Mouse (Mus musculus): Measurements from ENCODE around the gene Faap100.

DNA sequence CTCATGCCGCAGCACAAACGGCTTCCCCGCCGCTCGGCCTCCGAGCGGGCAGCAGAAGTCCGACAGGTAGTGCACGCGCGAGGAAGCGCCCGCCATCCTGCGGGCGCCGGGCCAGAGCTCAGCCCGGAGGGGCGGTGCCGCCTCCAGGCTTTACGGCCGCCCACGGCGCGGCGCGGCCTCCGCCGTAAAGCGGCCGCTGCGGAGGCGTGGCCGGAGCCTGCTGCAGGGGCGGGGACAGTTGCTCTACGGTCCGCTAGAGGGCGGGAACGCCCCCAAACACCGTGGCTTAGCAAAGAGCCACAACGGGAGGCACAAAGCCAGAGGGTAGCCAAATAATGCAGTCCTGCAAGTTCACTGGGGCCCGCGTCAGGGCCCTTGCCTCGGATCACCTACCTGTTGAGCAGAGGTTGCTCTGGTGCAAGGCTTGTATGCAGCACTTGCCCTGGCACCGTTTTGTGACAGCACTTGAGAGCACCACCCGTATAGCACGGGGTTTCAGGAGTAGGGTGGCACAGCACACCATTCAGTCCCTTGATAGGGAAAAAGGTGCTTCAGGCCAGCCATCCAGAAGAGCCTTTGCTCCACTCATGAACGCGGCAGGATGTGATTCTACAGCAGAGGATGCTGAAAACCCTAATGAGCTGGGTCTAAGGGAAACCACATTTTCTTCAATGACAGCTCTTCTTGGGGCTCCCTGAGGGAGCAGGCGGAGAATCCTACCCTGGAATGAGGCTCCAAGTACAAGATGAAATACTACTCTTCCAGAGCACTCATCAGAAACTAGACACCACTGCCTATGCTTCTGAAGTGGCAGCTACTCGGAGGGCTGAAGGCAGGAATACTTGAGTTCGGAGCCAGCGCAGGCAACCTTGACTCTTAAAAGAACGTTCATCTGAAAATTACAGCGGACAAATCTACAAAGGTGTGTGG, at the start of gene Faap100:
- peak in 1 of 2 experiments; percentile 76; a peak in 2 of 4 replicates for TF ChIP-seq CTCF (conservative IDR thresholded peaks at IDR 0.05 in 1 of 2, IDR thresholded peaks at IDR 0.05 in 1 of 2; ENCODE audit: low read depth in 2 of 2, low read length in 2 of 2)
- TF ChIP-seq ETS1 (conservative IDR thresholded peaks at IDR 0.05; ENCODE audit: low read depth, low read length): no peak
- peak; percentile 97 for TF ChIP-seq POLR2A (IDR thresholded peaks at IDR 0.05; ENCODE audit: low read depth, low read length)
- no peak for TF ChIP-seq CHD1 (IDR thresholded peaks at IDR 0.05; ENCODE audit: low read depth, low read length)
- no peak for TF ChIP-seq UBTF (IDR thresholded peaks at IDR 0.05; ENCODE audit: low read depth, low read length)
- TF ChIP-seq POLR2AphosphoS2 (IDR thresholded peaks at IDR 0.05; ENCODE audit: low read depth, low read length): peak; percentile 95
- TF ChIP-seq GABPA (IDR thresholded peaks at IDR 0.05; ENCODE audit: insufficient replicate concordance, low read depth, low read length): no peak; the same call in 1 of the 2 replicates
- peak; percentile 13 for TF ChIP-seq RAD21 (IDR thresholded peaks at IDR 0.05; ENCODE audit: low read depth, low read length)
- TF ChIP-seq CHD2 (IDR thresholded peaks at IDR 0.05; ENCODE audit: low read length): no peak
- peak; percentile 89 for TF ChIP-seq ZMIZ1 (IDR thresholded peaks at IDR 0.05; ENCODE audit: low read depth, low read length)
